Mouse (Mus musculus) heart, postnatal 10 days (tissue): ENCODE measurements at regions not wholly inside any gene's neighbourhood (a gene's known extent, or its start where the extent isn't known, plus 50 kb on each side); places are given as distances from the start of the nearest gene placed in this dataset.

ENCODE experiments used
- DNase-seq, 2 experiments: peaks; one replicate each; pipeline ENCODE4 v3.0.0; 2021
- intact Hi-C: fragments of 180-260 bp; cut with DNase I; formaldehyde crosslinking; loops from one replicate; pipeline ENCODE4 v1.15.1; 2025

GRCm38 (mm10) chr6:89005094-89005493, 103.0 kb downstream of the Tpra1 start:
- intact Hi-C loops, result loop anchor here (5.0 kb wide), 1 partner anchor 68 kb away; no protein-coding TSS in a partner anchor
- no peak for DNase-seq

DNA sequence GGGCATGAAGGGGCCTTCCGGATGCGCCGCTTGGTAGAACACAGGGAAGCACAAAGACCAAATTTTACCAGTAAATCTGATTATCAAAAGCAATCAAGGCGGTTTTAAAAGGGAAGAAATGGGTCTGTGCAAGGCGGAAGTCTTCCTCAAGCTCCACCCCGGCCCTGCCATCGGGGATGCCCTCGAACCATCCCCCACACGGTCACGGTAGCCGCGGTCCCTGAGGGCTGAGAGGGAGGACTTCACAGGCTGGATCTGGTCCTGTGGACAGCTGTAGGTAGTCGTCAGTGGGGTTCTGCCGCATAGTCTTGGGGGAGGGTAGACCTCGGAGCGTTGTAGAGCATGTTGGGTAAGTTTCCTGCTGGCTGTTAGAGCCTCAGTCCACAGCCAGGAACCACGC, 104.9 kb downstream of the Tpra1 start:
- DNase-seq, result no peak
- intact Hi-C loops, result loop anchor here (5.0 kb wide), 1 partner anchor 70 kb away; no protein-coding TSS in a partner anchor

DNA sequence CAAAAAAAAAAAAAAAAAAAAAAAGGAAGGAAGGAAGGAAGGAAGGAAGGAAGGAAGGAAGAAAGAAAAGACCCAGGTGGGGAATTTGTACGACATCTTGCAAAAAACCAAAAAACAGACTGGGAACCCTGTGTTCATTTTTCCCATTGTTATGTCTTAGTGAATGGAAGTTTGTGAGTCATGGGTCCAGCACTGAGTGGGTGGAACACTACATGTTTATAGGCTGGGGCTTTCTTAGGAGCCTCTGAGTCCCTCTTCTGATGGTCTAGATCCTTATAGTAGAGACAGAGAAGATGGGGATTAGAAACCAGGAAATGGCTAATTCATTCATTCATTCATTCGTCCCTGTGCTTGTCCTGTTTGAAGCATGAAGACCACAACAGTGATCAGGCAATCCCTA, 105.5 kb downstream of the Tpra1 start:
- intact Hi-C loops, result loop anchor here (5.0 kb wide), 1 partner anchor 70 kb away; no protein-coding TSS in a partner anchor

DNA sequence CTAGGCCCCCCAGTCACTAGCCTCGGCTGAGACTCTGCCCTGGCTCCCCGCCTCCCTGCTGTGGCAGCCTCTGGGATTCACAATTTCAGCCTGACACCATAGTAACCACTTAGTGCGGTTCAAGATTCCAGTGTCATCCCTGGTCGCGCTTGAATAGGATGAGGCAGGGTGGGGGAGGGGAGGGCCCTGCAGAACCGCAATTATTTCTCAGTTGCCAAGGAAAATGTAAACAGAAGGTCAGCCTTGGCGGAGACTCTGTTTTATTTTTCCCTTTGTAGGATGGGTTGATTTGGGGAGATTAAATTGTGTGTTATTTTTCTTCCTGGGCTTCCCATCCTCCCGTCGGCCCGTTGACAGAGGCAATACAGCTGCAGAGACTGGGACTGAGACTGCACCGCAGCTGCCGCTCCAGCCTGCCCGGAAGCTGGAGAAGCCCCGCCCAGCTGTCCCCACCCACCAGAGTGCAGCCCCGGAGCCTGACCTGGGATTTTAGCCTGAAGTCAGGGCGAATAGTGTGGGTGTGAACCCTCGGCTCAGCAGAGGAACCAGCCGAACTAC, 106.6 kb downstream of the Tpra1 start:
- peak; percentile 74 to 79 for DNase-seq
- intact Hi-C loops, result loop anchor here (5.0 kb wide), 1 partner anchor 71 kb away; no protein-coding TSS in a partner anchor

More for the DNA sequence above, 105.5 kb downstream of the Tpra1 start:
- DNase-seq, result no peak

DNA sequence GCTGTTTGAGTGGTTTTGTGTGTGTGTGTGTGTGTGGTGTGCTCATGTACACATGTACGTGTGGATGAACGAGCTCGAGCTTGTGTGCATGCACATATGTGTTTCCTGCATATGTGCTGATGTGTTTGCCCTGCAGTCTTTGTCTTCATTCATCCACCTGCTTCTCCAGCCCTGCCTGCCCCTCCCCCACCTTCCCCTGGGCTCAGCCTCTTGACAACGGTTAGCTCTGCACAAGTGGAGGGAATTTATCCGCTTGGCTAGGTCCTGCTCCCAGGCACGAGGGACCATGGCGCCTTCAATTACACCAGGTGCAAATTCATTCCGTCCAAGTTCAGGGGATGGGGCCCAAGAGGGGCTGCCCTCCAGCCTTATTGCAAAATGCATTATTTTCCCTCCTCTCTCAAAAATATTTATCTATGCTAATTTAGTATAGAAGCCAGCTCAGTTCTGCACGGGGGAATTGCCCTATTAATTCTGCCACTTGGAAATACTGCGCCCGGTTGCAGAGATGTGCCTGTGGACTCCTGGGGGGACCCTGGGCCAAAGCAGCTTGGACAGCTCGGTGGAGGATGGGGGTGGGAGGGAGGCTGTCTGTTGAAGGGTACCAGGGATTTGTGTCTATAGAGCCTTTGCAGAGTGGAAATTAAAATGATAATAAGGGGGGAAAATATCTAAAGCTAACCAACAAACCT, 111.1 kb downstream of the Tpra1 start:
- no peak for DNase-seq
- intact Hi-C loops, result no loop called here

DNA sequence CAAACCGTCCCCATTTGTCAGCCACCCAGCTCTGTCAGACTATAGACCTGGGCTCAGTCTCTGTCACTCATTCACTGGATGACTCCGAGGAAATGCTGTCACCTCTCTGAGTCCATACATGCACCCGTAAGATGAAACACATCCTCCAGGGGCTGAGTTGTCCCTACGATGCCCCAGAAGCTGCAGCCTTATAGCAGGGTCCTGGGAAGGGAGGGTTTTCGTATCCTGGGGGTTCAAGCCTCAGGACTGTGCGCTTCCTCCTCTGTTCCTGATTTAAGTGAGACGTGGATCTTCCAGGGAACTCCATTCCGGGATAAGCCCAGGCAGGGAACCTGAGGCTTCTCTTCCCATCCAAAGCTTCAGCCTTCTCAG, 111.6 kb downstream of the Tpra1 start:
- intact Hi-C loops, result no loop called here
- DNase-seq, result no peak

- DNase-seq, result no peak
- intact Hi-C loops, result no loop called here
These were observed 122.1 kb downstream of the Tpra1 start for GRCm38 (mm10) chr6:89024101-89024650.

GRCm38 (mm10) chr6:89033433-89034298, 131.6 kb downstream of the Tpra1 start:
- intact Hi-C loops, result loop anchor here (5.0 kb wide), 1 partner anchor 106 kb away; no protein-coding TSS in a partner anchor
- DNase-seq, result no peak

DNA sequence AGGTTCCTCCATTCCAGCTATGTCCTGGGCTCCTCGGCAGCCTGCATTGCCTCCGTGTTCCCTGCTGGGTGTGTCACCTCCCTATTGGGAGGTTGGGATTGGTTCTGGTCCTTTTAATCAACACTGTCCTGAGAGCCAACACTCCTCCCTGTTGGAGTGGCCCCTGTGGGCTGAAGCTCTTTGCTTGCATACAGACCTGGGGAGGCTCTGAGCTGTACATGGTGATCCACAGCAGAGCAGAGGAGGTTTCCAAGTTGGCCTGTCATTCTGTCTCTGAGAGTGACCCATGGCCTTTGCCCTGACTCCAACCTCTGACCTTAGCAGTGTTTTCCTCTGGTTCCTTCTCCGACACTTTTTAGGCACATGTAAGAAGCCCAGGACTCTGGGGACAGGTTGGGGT, 132.4 kb downstream of the Tpra1 start:
- intact Hi-C loops, result loop anchor here (5.0 kb wide), 1 partner anchor 107 kb away; no protein-coding TSS in a partner anchor
- DNase-seq, result no peak

DNA sequence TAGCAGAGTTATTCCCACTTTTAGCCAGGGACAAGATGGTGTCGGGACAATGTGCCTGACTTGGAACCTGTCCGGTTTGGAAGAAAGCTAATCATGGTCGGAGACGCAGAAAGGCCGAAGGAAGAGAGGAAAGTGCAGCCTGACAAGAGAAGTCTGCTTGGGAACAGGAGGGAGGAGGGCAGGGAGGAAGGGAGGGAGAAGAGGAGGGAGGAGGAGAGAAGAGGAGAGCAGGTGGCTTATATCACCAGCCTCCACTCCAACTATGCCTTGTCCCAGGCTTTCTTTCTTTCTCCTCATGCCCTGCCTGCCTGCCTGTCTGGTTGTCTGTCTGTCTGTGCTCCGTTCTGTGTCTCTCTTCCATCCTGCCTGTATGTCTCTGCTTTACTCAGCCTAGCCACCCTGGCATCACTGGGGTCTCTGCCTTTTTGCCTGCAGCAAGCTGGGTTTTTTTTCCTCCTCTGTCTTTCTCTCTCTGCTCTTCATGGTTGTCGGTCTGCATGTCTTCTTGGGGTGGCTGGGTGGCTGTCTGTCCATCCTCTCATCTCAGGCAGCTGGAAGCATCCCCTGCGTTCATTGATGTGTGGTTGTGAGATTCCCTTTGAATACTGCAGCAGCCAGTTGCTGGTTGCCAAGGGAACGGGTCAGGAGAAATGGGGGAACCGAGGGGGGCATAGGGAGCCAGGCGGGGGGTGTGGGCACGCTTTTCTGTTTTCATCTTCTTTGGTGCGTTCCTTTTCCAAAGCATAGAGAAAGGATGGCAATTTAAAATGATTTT, 133.2 kb downstream of the Tpra1 start:
- intact Hi-C loops, result no loop called here
- peak; percentile 12 to 19 for DNase-seq

DNA sequence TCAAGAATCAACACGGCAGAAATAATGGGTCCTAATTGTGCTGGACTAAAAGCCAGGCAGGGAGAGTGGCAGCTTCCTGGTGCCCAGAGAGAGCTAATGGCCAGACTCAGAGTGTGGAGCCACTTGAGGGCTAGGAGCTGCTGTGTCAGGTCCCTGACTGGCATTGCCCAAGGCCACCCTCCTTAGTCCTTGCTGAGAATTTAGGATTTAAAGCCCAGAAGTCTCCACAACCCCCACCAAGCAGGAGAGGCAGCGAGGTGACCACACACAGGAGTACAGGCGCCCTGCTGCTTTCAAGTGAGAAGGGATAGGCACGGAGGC, 133.7 kb downstream of the Tpra1 start:
- no peak for DNase-seq
- intact Hi-C loops, result no loop called here

DNA sequence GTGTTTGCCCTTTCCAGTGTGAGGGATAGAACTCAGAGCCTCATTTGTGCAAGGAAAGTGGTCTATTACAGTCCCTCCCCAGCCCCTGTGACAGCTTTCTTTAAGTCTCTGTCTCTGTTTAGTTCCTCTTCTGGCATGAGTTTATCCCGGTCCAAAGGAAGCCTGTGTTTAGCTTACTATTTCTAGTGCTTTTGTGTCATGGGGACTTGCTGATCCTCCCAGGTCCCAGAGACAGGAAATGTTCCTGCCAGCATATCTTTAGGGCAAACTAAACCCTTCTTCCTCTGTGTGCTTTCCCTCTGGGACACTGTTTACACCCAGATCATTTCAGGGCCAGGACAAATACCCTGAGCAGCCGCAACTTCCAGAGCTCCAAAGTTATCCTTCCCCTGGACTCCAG, 135.3 kb downstream of the Tpra1 start:
- no peak for DNase-seq
- intact Hi-C loops, result no loop called here

GRCm38 (mm10) chr6:89037901-89038300, 135.8 kb downstream of the Tpra1 start:
- intact Hi-C loops, result no loop called here
- no peak for DNase-seq

DNA sequence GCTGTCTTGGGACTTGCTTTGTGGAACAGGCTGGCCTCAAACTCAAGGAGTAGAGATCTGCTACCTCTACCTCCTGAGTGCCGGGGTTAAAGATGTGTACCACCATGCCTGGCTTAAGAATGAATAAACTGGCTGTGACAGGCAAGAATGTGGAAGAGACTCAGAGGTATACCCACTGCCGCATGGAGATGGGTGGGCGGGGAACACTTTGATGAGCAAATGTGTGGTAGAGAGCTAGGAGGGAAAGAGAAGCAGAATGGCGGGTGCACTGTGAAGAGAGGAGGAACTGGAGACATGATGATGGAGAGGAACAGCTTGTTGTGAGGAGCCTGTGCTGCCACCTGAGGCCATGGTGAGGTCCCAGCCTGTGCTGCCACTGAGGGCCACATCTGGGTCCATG, 138.9 kb downstream of the Tpra1 start:
- intact Hi-C loops, result no loop called here
- no peak for DNase-seq

- intact Hi-C loops, result no loop called here
- peak in 1 of 2 experiments; percentile 6 for DNase-seq
These were observed 140.6 kb downstream of the Tpra1 start for GRCm38 (mm10) chr6:89042478-89043239.

DNA sequence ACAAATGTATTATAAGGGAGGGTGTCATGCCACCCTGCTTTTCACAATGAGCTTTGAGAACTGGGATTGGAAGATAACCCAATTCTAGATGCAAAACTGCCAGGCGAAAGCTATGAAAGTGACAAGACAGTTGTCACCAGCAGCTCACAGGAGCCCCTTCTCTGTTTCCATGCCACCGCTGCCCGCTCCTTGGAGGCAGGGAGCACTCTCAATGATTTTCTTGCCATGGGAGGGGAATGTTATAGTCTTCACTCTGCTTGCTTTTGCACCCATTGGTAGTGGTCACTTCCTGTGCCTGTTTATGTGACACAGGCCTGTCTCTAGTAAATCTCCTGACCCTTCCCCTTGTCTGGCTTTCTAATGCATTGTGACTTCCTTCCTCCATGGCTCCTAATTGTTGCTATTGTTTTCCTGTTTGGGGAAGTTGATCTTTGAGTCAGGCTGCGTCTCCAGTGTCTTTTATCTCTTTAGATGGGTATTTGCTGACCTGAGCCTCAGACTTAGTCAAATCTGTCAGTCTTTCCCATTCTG, 143.4 kb downstream of the Tpra1 start:
- intact Hi-C loops, result no loop called here
- DNase-seq, result no peak

DNA sequence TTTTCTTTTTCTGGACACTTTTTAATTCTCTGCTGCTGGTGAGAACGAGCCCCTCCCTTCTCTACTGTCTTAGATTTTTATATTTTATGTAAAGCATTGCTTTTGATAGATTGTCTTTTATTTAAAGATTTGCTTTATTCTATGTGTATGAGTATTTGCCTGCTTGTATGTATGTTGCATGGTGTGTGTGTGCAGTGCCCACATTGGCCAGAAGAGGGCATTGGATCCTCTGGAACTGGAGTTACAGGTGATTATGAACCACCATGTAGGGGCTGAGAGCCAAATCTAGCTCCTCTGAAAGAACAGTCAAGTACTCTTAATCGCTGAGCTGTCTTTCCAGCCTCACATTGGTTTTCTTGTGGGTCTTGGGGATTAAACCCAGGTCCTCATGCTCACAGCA, 144.4 kb downstream of the Tpra1 start:
- intact Hi-C loops, result no loop called here
- no peak for DNase-seq

DNA sequence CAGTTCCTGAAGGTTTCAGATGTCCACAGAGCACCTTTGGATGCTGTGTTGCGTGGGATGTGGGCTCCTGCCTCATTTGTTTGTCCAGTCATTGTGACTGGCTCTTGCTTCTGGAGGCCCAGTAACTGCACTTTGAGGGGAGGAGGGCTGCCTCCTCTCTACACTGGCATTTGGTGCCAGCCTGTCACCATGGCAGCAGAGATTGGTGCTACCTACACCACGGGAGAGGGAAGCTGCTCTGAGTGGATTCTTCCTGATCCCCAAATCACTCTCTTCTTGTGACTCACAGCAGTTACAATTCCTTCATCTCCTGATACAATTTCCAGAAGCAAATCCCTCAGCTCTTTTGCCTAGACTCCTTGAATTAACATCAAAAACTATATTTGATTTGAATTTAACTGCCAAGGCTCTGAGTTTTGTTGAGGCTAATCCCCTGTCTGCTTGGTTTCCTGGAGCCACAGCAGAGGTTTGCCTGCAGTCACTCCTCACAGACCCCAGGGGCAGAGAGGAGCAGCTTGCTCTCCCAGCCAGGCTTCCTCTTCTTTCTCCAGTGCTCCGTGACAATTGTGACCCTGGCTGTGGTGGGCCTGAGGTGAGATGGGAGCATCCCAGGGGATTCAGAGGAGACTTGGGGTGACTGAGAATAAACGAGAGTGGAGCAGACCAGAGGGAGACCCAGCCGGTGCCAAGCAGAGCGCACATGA, 145.7 kb downstream of the Tpra1 start:
- no peak for DNase-seq
- intact Hi-C loops, result no loop called here

DNA sequence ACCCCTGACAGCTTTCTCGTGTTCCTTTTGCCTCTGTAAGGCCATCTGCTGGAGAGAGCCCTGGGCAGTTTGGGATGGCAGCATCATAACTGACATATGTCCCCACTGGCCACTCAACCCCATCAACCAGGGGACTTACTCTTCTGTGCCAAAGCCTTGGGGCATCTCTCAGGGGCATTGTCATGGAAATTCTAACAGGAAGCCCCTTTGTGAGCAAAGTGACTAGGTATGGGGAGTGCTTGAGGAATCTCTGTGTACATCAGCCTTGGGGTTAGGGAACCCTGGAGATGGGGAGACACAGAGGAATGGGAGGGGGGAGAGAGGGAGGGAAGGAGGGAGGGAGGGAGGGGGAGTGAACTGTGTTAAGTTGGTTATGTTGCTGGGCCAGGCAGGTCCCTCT, 147.2 kb downstream of the Tpra1 start:
- DNase-seq, result no peak
- intact Hi-C loops, result no loop called here
